Mouse (Mus musculus): Measurements from ENCODE around the gene Reg1. TPM values are rescaled to one million over a fixed set of nuclear protein-coding genes. Genes with fewer than 3 reads are reported as not detected.
"Not testable (repeated sequence)": the region's sequence is repeated elsewhere in the genome, so short reads cannot be mapped to it uniquely, and the experiment has no call there.

The Reg1 gene
- total RNA-seq (2021), result not detected in 2 replicates
- long read RNA-seq, result 0 reads

DNA sequence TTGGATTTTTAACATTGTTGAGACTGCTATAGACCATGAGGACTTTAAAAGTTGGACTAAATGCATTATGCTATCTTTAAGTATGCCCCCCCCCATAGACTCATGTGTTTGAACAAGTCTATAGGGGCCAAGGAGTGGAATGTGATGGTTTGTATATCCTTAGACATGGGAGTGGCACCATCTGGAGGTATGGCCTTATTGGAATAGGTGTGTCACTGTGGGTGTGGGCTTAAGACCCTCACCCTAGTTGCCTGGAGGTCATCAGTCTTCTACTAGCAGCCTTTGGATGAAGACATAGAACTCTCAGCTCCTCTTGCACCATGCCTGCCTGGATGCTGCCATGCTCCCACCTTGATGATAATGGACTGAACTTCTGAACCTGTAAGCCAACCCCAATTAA is at the start of gene Reg1:
Reg1 (plus strand) TSS at position 301 of the 400 bp plus-strand sequence.
- DNase-seq, result not testable (repeated sequence)

DNA sequence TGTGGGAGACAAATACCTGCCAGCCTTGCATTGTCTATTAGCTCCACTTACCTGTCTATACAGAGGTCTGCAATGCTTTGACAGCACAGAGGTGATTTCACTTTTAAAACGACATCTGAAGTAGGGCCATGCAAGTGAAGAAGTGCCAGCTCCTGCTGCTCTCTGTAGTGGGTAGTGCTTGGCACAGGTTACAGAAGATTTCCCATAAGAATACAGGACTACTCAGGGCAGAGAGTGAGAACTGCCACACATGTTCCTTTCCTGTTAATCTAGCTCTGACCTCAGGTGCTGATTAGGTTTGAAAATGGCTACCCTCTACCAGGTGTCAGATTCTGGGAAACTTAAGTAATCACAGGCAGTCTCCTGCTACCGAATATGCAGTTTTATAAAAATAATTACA is 43.7 kb upstream of the Reg1 start, which contains the start of gene Reg3d:
Reg3d (minus strand) TSS at position 101 of the 400 bp plus-strand sequence.
- no peak for DNase-seq

DNA sequence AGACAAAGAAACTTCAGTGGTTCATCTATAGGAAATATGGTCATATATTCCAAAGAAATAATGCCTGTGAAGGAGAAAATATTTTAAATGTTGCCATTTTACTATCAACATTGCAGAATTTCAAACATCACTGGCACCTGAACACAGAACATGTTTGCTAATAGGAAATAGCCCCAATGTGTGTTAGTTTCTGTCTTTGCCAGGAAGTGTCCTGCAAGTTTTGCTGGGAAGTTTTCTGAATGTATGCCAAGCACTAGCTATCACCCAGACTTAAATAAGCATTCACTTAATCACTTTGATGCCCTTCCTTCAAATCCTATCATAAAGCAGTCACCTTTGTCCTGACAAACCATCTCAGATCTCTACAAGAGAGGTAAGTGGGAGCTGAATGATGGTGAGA is 42.1 kb upstream of the Reg1 start, which contains the start of gene Reg3a:
Reg3a (plus strand) TSS at position 301 of the 400 bp plus-strand sequence.
- no peak for DNase-seq

DNA sequence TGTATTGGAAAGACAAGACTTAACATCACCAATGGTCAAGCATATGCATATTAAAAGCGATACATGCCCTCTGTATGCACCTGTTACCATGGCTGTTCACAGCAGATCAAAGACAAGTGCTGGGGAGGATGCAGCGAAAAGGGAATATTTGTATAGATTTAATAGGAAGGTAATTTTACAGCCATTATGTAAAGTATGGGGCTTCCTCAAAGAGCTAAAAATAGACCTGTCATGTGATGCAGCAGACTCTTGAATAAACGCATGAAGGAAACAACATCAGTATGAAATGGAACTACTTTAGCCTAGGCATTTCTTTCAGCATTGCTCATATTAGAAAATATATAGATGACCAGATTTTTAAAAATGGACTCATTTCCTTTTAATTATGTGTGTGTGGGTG is 36.9 kb upstream of the Reg1 start:
- no peak for DNase-seq

DNA sequence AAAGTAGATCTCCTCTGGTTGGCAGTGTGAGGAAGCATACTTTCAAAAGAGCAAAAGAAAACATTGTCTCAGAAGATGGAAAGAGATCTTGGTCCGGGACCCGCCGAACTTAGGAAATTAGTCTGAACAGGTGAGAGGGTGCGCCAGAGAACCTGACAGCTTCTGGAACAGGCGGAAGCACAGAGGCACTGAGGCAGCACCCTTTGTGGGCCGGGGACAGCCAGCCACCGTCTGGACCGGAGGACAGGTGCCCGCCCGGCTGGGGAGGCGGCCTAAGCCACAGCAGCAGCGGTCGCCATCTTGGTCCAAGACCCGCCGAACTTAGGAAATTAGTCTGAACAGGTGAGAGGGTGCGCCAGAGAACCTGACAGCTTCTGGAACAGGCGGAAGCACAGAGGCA is 27.2 kb upstream of the Reg1 start, which contains the start of gene Reg2:
Reg2 (plus strand) TSS at position 301 of the 400 bp plus-strand sequence.
- not testable (repeated sequence) for DNase-seq

DNA sequence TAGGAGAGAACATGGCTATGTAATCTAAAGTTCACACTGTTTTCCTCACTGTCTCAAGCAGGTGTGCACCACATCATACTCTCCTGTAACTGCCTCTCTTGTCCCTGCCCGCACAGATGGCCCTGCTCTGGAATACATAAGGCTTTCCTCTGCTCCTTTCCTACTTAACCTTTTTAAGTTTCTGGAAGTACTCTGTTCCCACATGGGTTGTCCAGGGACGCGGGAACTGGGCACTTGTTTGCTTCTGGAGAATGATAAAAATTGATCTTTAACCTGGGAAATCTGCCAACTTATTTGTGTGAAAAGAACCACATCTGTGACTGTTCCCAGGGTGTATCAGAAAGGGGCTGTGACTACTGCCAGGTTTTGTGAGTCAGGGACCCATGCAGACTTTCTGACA is 3.0 kb downstream of the Reg1 start:
- no peak for DNase-seq

DNA sequence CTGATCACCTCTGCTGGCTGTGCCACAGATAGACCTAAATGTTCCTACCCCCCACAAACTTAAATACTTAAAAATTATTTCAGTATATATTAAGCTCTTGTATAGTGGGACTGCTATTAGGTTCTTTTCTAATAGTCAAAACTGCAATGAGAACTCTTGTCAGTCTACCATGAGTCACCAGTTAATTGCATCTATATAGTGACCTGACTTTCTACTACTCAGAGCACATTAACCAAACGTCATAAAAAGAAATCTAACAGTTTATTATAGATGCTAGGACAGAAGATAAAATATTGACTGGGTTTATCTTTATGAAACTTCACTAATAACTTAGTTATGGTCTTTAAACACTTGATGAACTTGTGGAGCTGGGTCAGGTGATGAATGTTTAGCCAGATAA is 24.7 kb downstream of the Reg1 start:
- no peak for DNase-seq

DNA sequence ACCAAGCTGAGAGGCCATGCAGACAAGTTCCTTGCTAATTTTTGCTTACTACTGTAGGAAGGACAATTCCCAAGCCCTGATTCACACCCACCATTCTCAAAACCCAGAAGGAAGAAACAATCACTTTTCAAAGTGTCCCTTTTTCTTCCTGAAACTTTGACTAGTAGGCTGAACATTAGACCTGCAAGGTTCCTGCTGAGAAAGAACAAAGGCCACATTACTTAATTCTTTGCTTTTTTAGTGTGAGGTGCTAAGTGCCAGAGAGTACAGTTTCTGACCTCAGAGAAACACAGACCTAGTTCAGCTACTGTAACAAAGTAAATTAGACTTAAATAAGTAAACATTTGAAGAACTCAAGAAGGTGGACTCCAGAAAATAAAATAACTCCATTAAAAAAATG is 25.9 kb downstream of the Reg1 start:
- DNase-seq, result no peak

DNA sequence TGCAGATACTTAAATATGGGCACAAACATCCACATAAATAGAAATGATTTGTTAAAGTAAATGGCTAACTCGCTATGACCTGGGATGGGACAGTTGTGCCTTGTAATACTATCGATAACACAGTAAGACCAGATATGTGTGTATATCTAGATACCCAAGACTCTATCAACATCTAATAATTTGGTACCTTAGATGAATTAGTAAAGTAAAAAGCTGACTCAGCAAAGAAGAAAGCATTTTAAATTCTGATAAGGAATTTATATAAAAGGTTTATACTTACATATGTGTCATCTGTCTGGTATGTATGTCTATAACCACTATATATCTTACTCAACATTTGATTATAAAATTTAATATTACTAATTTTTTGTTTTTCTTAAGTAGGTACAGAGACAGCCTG is 30.3 kb downstream of the Reg1 start:
- DNase-seq, result no peak

DNA sequence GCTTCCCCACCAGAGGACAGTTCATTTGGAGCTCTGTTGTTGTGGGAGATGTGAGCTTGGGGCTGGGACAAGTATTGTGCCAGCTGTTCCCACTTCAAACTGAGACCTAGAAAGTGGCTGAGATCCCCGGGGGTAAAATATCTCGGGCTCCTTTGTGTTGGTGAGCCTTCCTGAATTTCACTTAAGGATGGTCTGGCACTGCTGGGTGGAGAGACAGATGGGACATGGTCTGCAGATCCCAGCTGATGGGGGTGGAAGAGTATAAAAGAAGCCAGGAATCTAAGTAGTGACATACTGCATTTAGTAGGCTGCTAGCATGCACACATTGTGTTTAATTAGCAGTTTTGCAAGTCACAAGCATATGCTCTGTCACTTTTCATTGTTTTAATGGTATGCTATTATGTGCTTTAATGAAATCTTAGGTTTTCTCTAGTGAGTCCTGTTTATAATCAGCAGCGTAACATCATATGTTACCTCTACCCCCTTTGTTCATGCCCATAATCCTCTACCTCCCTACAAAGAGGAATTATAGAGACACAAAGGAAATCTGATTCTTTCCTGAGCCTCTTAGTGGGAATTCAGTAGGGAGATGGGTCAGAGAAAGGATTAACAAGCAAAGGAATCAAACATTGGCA is 37.8 kb downstream of the Reg1 start:
- DNase-seq, result no peak

DNA sequence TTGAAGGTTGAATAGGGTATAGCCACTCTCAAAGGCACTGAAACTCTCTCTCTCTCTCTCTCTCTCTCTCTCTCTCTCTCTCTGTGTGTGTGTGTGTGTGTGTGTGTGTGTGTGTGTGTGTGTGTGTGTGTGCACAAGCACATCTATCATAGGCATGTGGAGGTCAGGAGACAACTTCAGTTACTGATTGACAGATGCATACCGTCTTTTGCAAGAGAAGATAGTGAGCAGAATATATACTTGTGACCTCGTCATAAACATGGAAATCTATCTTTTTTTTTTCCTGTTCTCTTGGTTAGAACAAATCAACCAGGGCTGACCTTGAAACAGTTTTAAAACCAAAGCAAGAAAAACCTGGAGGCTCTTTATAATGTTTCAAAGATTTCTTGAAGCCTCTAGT is 39.8 kb downstream of the Reg1 start:
- DNase-seq, result no peak

DNA sequence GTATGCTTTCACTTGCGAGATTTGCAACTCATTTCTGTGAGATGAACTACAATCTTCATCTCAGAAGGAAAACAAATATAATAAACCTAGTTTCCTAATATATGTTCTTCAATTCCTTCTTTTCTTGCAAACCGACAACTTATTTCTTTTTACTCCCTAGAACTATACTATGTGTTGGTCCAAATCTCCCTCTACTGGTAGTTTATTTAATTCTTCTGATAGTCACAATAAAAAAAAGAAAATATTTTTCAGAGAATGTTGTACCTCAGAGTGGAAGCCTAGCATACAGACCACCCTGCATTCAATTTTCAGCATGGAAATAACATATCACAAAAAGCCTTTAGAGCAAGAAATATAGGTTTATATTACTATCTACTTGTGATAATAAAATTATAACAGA is 40.8 kb downstream of the Reg1 start:
- no peak for DNase-seq

DNA sequence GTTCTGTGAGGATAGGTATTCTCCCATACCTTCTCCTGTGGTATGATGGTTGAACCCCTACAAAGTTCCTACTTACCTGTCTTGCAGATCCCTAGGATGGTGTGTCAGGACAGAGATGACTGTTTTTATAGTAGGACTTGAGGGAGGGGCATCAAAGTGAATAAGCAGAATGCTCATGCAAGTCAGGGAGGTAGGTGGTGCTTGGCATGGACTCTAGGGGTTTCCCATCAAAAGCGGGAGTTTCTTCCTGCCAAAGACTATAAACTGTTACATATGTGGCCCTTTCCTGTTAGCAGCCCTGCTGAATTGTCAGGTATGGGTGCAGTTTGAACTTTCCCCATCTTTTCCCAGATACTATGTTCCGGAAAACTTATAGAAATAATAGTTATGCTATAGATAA is 46.3 kb downstream of the Reg1 start, which contains the start of gene Reg3g:
Reg3g (minus strand) TSS at position 101 of the 400 bp plus-strand sequence.
- no peak for DNase-seq

DNA sequence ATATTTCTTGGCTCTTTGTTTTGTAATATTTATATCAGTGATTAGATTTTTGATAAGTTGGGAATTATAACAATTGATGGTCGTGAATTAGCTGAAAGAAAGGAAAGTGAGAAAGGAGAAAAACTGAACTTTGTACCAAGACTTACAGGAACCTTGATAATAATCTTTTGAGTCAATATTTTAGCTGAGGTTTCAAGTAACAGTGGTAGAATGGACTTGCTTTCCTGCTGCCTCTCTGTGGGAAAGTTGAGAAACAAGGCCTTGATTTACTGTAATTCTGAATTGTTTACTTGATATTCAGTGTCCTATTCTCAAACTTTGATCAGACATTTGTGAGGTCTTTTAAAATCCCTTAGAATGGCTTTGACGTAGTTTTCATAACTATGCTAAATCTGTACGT is 46.8 kb downstream of the Reg1 start:
- no peak for DNase-seq

Other genes starting within 250 kb of the Reg1 start
- gene Reg3b, start 52.1 kb upstream of the Reg1 start, total RNA-seq (2021), result not detected in 2 replicates
- gene Reg3d, start 43.8 kb upstream of the Reg1 start, total RNA-seq (2021), result not detected in 2 replicates
- not detected in 2 replicates for gene Reg3a, start 42.0 kb upstream of the Reg1 start, total RNA-seq (2021)
- not detected in 2 replicates for gene Reg2, start 27.1 kb upstream of the Reg1 start, total RNA-seq (2021)
- gene Reg3g, start 46.2 kb downstream of the Reg1 start, total RNA-seq (2021), result not detected in 2 replicates